Mouse (Mus musculus): ENCODE data around the gene Dlg2. TPM values are rescaled to one million over a fixed set of nuclear protein-coding genes. Genes with fewer than 3 reads are reported as not detected.
A peak's percentile ranks its signal among the peaks of the same experiment; 100 is the strongest.

Dlg2 gene
- polyA plus RNA-seq, 1 experiment from 2014 or later: 30.0 TPM

- H3K27ac ChIP-seq: no peak overlapping the region
- H3K9ac ChIP-seq: no peak overlapping the region
- 77% methylated on average over 3 of the region's 3 CpGs for whole genome bisulfite sequencing
- ATAC-seq (ENCODE audit: low FRiP score): no peak
- no peaks in the 10 kb centered on the region for H3K27me3 ChIP-seq (ENCODE audit: control insufficient read depth, insufficient read depth, low read length)
- no peak overlapping the region for H3K4me2 ChIP-seq (replicated peaks)
- no peaks in the 10 kb centered on the region for H3K36me3 ChIP-seq (replicated peaks; ENCODE audit: control insufficient read depth, insufficient read depth)
- no peaks in the 10 kb centered on the region for H3K4me1 ChIP-seq (replicated peaks; ENCODE audit: control insufficient read depth, insufficient read depth, low read length)
- no peak overlapping the region for H3K4me3 ChIP-seq (replicated peaks; ENCODE audit: low read length)
- H3K9me3 ChIP-seq (ENCODE audit: control insufficient read depth, low read length): no peaks in the 10 kb centered on the region
- peak; percentile 28 for DNase-seq (ENCODE audit: low spot score)
These were observed 31.7 kb downstream of the Dlg2 start for GRCm38 (mm10) chr7:90508124-90508523.

GRCm38 (mm10) chr7:90512293-90512692, 35.8 kb downstream of the Dlg2 start:
- Histone ChIP-seq H3K9me3 (ENCODE audit: control insufficient read depth, low read length) (no peaks in the 10 kb centered on the region), H3K4me2 (replicated peaks) (no peak overlapping the region), H3K27me3 (ENCODE audit: control insufficient read depth, insufficient read depth, low read length) (no peaks in the 10 kb centered on the region), H3K4me3 (replicated peaks; ENCODE audit: low read length) (no peak overlapping the region), H3K36me3 (replicated peaks; ENCODE audit: control insufficient read depth, insufficient read depth) (no peaks in the 10 kb centered on the region), H3K9ac (no peak overlapping the region), H3K4me1 (replicated peaks; ENCODE audit: control insufficient read depth, insufficient read depth, low read length) (no peaks in the 10 kb centered on the region), H3K27ac (no peak overlapping the region)
- DNase-seq (ENCODE audit: low spot score) (peak; percentile 77), ATAC-seq (ENCODE audit: low FRiP score) (no peak)

GRCm38 (mm10) chr7:90539481-90540402, 63.3 kb downstream of the Dlg2 start:
- no peak overlapping the region for H3K9ac ChIP-seq
- DNase-seq (ENCODE audit: low spot score) (no peak), ATAC-seq (ENCODE audit: low FRiP score) (no peak)
- WGBS: 46% methylated on average over 9 of the region's 9 CpGs
- H3K4me3 ChIP-seq (replicated peaks; ENCODE audit: low read length): no peak overlapping the region
- H3K9me3 ChIP-seq (ENCODE audit: control insufficient read depth, low read length): no peaks in the 10 kb centered on the region
- H3K4me1 ChIP-seq (replicated peaks; ENCODE audit: control insufficient read depth, insufficient read depth, low read length): no peaks in the 10 kb centered on the region
- H3K27me3 ChIP-seq (ENCODE audit: control insufficient read depth, insufficient read depth, low read length): no peaks in the 10 kb centered on the region
- H3K4me2 ChIP-seq (replicated peaks): no peak overlapping the region
- H3K27ac ChIP-seq: no peak overlapping the region
- no peaks in the 10 kb centered on the region for H3K36me3 ChIP-seq (replicated peaks; ENCODE audit: control insufficient read depth, insufficient read depth)

GRCm38 (mm10) chr7:90540811-90541323, 64.4 kb downstream of the Dlg2 start:
- H3K4me2 ChIP-seq (replicated peaks): no peak overlapping the region
- no peak overlapping the region for H3K27ac ChIP-seq
- no peak overlapping the region for H3K4me3 ChIP-seq (replicated peaks; ENCODE audit: low read length)
- no peak overlapping the region for H3K9ac ChIP-seq
- ATAC-seq (ENCODE audit: low FRiP score): no peak
- H3K27me3 ChIP-seq (ENCODE audit: control insufficient read depth, insufficient read depth, low read length): no peaks in the 10 kb centered on the region
- H3K36me3 ChIP-seq (replicated peaks; ENCODE audit: control insufficient read depth, insufficient read depth): no peaks in the 10 kb centered on the region
- H3K4me1 ChIP-seq (replicated peaks; ENCODE audit: control insufficient read depth, insufficient read depth, low read length): no peaks in the 10 kb centered on the region
- WGBS: 95% methylated on average over 2 of the region's 2 CpGs
- no peaks in the 10 kb centered on the region for H3K9me3 ChIP-seq (ENCODE audit: control insufficient read depth, low read length)
- DNase-seq (ENCODE audit: low spot score): no peak

GRCm38 (mm10) chr7:90553399-90553798, 76.9 kb downstream of the Dlg2 start:
- WGBS: 80% methylated on average over 6 of the region's 6 CpGs
- no peak overlapping the region for H3K9ac ChIP-seq
- H3K27me3 ChIP-seq (ENCODE audit: control insufficient read depth, insufficient read depth, low read length): no peaks in the 10 kb centered on the region
- no peak overlapping the region for H3K27ac ChIP-seq
- no peaks in the 10 kb centered on the region for H3K4me1 ChIP-seq (replicated peaks; ENCODE audit: control insufficient read depth, insufficient read depth, low read length)
- H3K36me3 ChIP-seq (replicated peaks; ENCODE audit: control insufficient read depth, insufficient read depth): no peaks in the 10 kb centered on the region
- no peaks in the 10 kb centered on the region for H3K9me3 ChIP-seq (ENCODE audit: control insufficient read depth, low read length)
- DNase-seq (ENCODE audit: low spot score): no peak
- ATAC-seq (ENCODE audit: low FRiP score): no peak
- no peak overlapping the region for H3K4me2 ChIP-seq (replicated peaks)
- H3K4me3 ChIP-seq (replicated peaks; ENCODE audit: low read length): no peak overlapping the region

GRCm38 (mm10) chr7:90554421-90554820, 77.9 kb downstream of the Dlg2 start:
- no peaks in the 10 kb centered on the region for H3K36me3 ChIP-seq (replicated peaks; ENCODE audit: control insufficient read depth, insufficient read depth)
- no peak overlapping the region for H3K4me3 ChIP-seq (replicated peaks; ENCODE audit: low read length)
- 81% methylated on average over 2 of the region's 2 CpGs for WGBS
- H3K4me2 ChIP-seq (replicated peaks): no peak overlapping the region
- no peak overlapping the region for H3K9ac ChIP-seq
- H3K9me3 ChIP-seq (ENCODE audit: control insufficient read depth, low read length): no peaks in the 10 kb centered on the region
- no peaks in the 10 kb centered on the region for H3K4me1 ChIP-seq (replicated peaks; ENCODE audit: control insufficient read depth, insufficient read depth, low read length)
- H3K27me3 ChIP-seq (ENCODE audit: control insufficient read depth, insufficient read depth, low read length): no peaks in the 10 kb centered on the region
- ATAC-seq (ENCODE audit: low FRiP score) (no peak), DNase-seq (ENCODE audit: low spot score) (no peak)
- H3K27ac ChIP-seq: no peak overlapping the region

GRCm38 (mm10) chr7:90569130-90569529, 92.7 kb downstream of the Dlg2 start:
- WGBS: 11% methylated on average over 7 of the region's 7 CpGs
- ATAC-seq (ENCODE audit: low FRiP score): no peak

GRCm38 (mm10) chr7:90587795-90588194, 111.3 kb downstream of the Dlg2 start:
- no peaks in the 10 kb centered on the region for H3K4me1 ChIP-seq (replicated peaks; ENCODE audit: control insufficient read depth, insufficient read depth, low read length)
- ATAC-seq (ENCODE audit: low FRiP score) (no peak), DNase-seq (ENCODE audit: low spot score) (no peak)
- no peaks in the 10 kb centered on the region for H3K36me3 ChIP-seq (replicated peaks; ENCODE audit: control insufficient read depth, insufficient read depth)
- WGBS: 72% methylated on average over 2 of the region's 2 CpGs
- no peak overlapping the region for H3K27ac ChIP-seq
- H3K9me3 ChIP-seq (ENCODE audit: control insufficient read depth, low read length): no peaks in the 10 kb centered on the region
- no peak overlapping the region for H3K4me2 ChIP-seq (replicated peaks)
- H3K27me3 ChIP-seq (ENCODE audit: control insufficient read depth, insufficient read depth, low read length): no peaks in the 10 kb centered on the region
- no peak overlapping the region for H3K4me3 ChIP-seq (replicated peaks; ENCODE audit: low read length)
- H3K9ac ChIP-seq: no peak overlapping the region

More at GRCm38 (mm10) chr7:90569130-90569529, 92.7 kb downstream of the Dlg2 start:
- no peak for DNase-seq (ENCODE audit: low spot score)
- H3K4me2 ChIP-seq (replicated peaks): no peak overlapping the region
- no peaks in the 10 kb centered on the region for H3K9me3 ChIP-seq (ENCODE audit: control insufficient read depth, low read length)
- no peak overlapping the region for H3K27ac ChIP-seq
- no peak overlapping the region for H3K9ac ChIP-seq
- H3K4me1 ChIP-seq (replicated peaks; ENCODE audit: control insufficient read depth, insufficient read depth, low read length): 0 out of 2 replicates have a peak, but pooled peaks cover 4% of the 10 kb centered on the region
- H3K4me3 ChIP-seq (replicated peaks; ENCODE audit: low read length): no peak overlapping the region
- H3K27me3 ChIP-seq (ENCODE audit: control insufficient read depth, insufficient read depth, low read length): no peaks in the 10 kb centered on the region
- no peaks in the 10 kb centered on the region for H3K36me3 ChIP-seq (replicated peaks; ENCODE audit: control insufficient read depth, insufficient read depth)

GRCm38 (mm10) chr7:90588318-90588717, 111.8 kb downstream of the Dlg2 start:
- Histone ChIP-seq H3K9me3 (ENCODE audit: control insufficient read depth, low read length) (no peaks in the 10 kb centered on the region), H3K27ac (no peak overlapping the region), H3K27me3 (ENCODE audit: control insufficient read depth, insufficient read depth, low read length) (no peaks in the 10 kb centered on the region), H3K4me2 (replicated peaks) (no peak overlapping the region), H3K4me3 (replicated peaks; ENCODE audit: low read length) (no peak overlapping the region), H3K9ac (no peak overlapping the region), H3K4me1 (replicated peaks; ENCODE audit: control insufficient read depth, insufficient read depth, low read length) (no peaks in the 10 kb centered on the region), H3K36me3 (replicated peaks; ENCODE audit: control insufficient read depth, insufficient read depth) (no peaks in the 10 kb centered on the region)
- ATAC-seq (ENCODE audit: low FRiP score) (no peak), DNase-seq (ENCODE audit: low spot score) (no peak)
- WGBS: 79% methylated on average over 1 of the region's 1 CpGs

All from hindbrain, embryonic 14.5 days (tissue).